Comparison of ENCODE assay signal across 15 mouse cellular contexts in genomic region chr7:16317094-16317493, GRCm38 (mm10).
"Had no signal": no experiment of that assay in that cellular context is flagged by ENCODE, and none has a peak within 500 bp of the region (broad histone marks: within the 10 kb centered on the region; RNA-seq: fewer than 3 reads in every experiment).

No protein-coding gene starts in this region.

- H3K27me3 ChIP-seq: kidney, embryonic 15.5 days; stomach, embryonic 15.5 days had no signal

- DNase-seq: kidney, postnatal 10 days; kidney, postnatal 36 days; layer of hippocampus, postnatal 36 days; liver, embryonic 13.5 days; lung, adult 2 months; lung, postnatal 14 days; lung, postnatal 4 days; midbrain, embryonic 14.5 days; right cerebral cortex, postnatal 14 days; right cerebral cortex, postnatal 4 days; thymus, postnatal 25 days had no signal

- H3K4me2 ChIP-seq: kidney, embryonic 15.5 days; liver, embryonic 13.5 days; midbrain, embryonic 11.5 days; stomach, embryonic 15.5 days had no signal

- H3K27ac ChIP-seq: left cerebral cortex, adult 2 months; liver, embryonic 13.5 days; stomach, embryonic 15.5 days had no signal

- H3K9ac ChIP-seq: kidney, embryonic 15.5 days; stomach, embryonic 15.5 days had no signal

- H3K9me3 ChIP-seq: kidney, embryonic 15.5 days; liver, embryonic 13.5 days; stomach, embryonic 15.5 days had no signal

- H3K4me3 ChIP-seq: kidney, embryonic 15.5 days; left cerebral cortex, adult 2 months; liver, embryonic 13.5 days; stomach, embryonic 15.5 days had no signal

- H3K36me3 ChIP-seq: stomach, embryonic 15.5 days had no signal
